Mouse (Mus musculus) embryonic facial prominence, embryonic 11.5 days (tissue): ENCODE data around the gene Fam71a. TPM values are rescaled to one million over a fixed set of nuclear protein-coding genes. Genes with fewer than 3 reads are reported as not detected.
"Not testable (repeated sequence)": the region's sequence is repeated elsewhere in the genome, so short reads cannot be mapped to it uniquely, and the experiment has no call there.

Experiments used
- ATAC-seq: fragments of 200-750 bp; cut with Nextera tagmentation; replicated peaks from 2 replicates; pipeline ENCODE4 v1.8.0; 2017; ENCODE audit warnings: low read depth; ENCODE audit not compliant: insufficient number of reproducible peaks, low FRiP score, low TSS enrichment
- DNase-seq: peaks from one replicate; pipeline ENCODE4 v3.0.0-alpha.2; 2015; ENCODE audit warnings: low spot score
- H3K27ac ChIP-seq: fragments of 300-500 bp; sonication (generic); replicated peaks from 2 replicates; pipeline ENCODE4 v1.5.1; 2014; ENCODE audit warnings: mild to moderate bottlenecking, low read depth, low read length, control low read depth
- H3K27me3 ChIP-seq: fragments of 300-500 bp; sonication (generic); 2 replicates; pipeline ENCODE4 v1.6.1; 2014; ENCODE audit warnings: mild to moderate bottlenecking, low read length, moderate library complexity, mixed read lengths; ENCODE audit not compliant: control insufficient read depth, insufficient read depth
- H3K36me3 ChIP-seq: fragments of 300-500 bp; sonication (generic); replicated peaks from 2 replicates; pipeline ENCODE4 v1.6.1; 2014; ENCODE audit warnings: low read depth, mild to moderate bottlenecking, low read length, moderate library complexity, mixed read lengths; ENCODE audit not compliant: control insufficient read depth, insufficient read depth
- H3K4me1 ChIP-seq: fragments of 300-500 bp; sonication (generic); 2 replicates; pipeline ENCODE4 v1.6.1; 2014; ENCODE audit warnings: low read length, mixed read lengths; ENCODE audit not compliant: control insufficient read depth, insufficient read depth
- H3K4me2 ChIP-seq: fragments of 300-500 bp; sonication (generic); 2 replicates; pipeline ENCODE4 v1.6.1; 2014; ENCODE audit warnings: low read depth, mild to moderate bottlenecking, control low read depth, low read length, moderate library complexity
- H3K4me3 ChIP-seq: fragments of 300-500 bp; sonication (generic); 2 replicates; pipeline ENCODE4 v1.5.1; 2014; ENCODE audit warnings: low read depth, low read length, control low read depth
- H3K9ac ChIP-seq: fragments of 300-500 bp; sonication (generic); replicated peaks from 2 replicates; pipeline ENCODE4 v1.6.1; 2014; ENCODE audit warnings: mild to moderate bottlenecking, control low read depth, low read length
- H3K9me3 ChIP-seq: fragments of 300-500 bp; sonication (generic); replicated peaks from 2 replicates; pipeline ENCODE4 v1.6.1; 2016; ENCODE audit warnings: mild to moderate bottlenecking, low read length, inconsistent platforms, mixed read lengths; ENCODE audit not compliant: control insufficient read depth
- WGBS: fragments of 180-500 bp; shearing (Covaris S2); extraction: QIAGEN DNeasy Blood & Tissue Kit; methylation state at CpG from one replicate; pipeline ENCODE4 v1.1.7; 2014; 5-methylcytosine and 5-hydroxymethylcytosine counted together
- polyA plus RNA-seq: library from polyadenylated mRNA; unstranded; fragments of >200 nt; fragmentation: Nextera tagmentation; extraction: Ambion mirVana; gene quantifications from 2 replicates; pipeline ENCODE4 v1.2.1, GENCODE M21; 2014

The Fam71a gene
- polyA plus RNA-seq, 1 experiment from 2014 or later: not detected

GRCm38 (mm10) chr1:191176887-191177286 lies 12.3 kb upstream of the Fam71a start:
- H3K27me3 ChIP-seq: no peaks in the 10 kb centered on the region
- H3K9ac ChIP-seq: no peak overlapping the region
- no peak overlapping the region for H3K4me2 ChIP-seq
- no peak overlapping the region for H3K4me3 ChIP-seq
- H3K27ac ChIP-seq: no peak overlapping the region
- DNase-seq (no peak), ATAC-seq (no peak)
- no peaks in the 10 kb centered on the region for H3K9me3 ChIP-seq
- WGBS: 70% methylated on average over 7 of the region's 7 CpGs
- H3K4me1 ChIP-seq: no peaks in the 10 kb centered on the region
- H3K36me3 ChIP-seq: no peaks in the 10 kb centered on the region

- no peaks in the 10 kb centered on the region for H3K4me1 ChIP-seq
- H3K4me2 ChIP-seq: no peak overlapping the region
- H3K27me3 ChIP-seq: no peaks in the 10 kb centered on the region
- H3K9me3 ChIP-seq: no peaks in the 10 kb centered on the region
- ATAC-seq (no peak), DNase-seq (peak; percentile 60)
- H3K4me3 ChIP-seq: no peak overlapping the region
- H3K27ac ChIP-seq: no peak overlapping the region
- no peak overlapping the region for H3K9ac ChIP-seq
- WGBS: 15% methylated on average over 6 of the region's 6 CpGs
- H3K36me3 ChIP-seq: no peaks in the 10 kb centered on the region
Measured at GRCm38 (mm10) chr1:191172487-191172886, 7.9 kb upstream of the Fam71a start.

GRCm38 (mm10) chr1:191170444-191170843 lies 5.8 kb upstream of the Fam71a start:
- no peaks in the 10 kb centered on the region for H3K27me3 ChIP-seq
- no peaks in the 10 kb centered on the region for H3K4me1 ChIP-seq
- ATAC-seq: no peak
- no peaks in the 10 kb centered on the region for H3K9me3 ChIP-seq
- no peak for DNase-seq
- 89% methylated on average over 2 of the region's 2 CpGs for WGBS
- no peak overlapping the region for H3K9ac ChIP-seq
- no peak overlapping the region for H3K4me2 ChIP-seq
- H3K4me3 ChIP-seq: no peak overlapping the region
- no peaks in the 10 kb centered on the region for H3K36me3 ChIP-seq
- H3K27ac ChIP-seq: no peak overlapping the region

- H3K27me3 ChIP-seq: no peaks in the 10 kb centered on the region
- H3K9ac ChIP-seq: no peak overlapping the region
- no peak overlapping the region for H3K4me2 ChIP-seq
- no peak for DNase-seq
- H3K27ac ChIP-seq: no peak overlapping the region
- no peak for ATAC-seq
- no peaks in the 10 kb centered on the region for H3K36me3 ChIP-seq
- no peaks in the 10 kb centered on the region for H3K9me3 ChIP-seq
- no peak overlapping the region for H3K4me3 ChIP-seq
- H3K4me1 ChIP-seq: no peaks in the 10 kb centered on the region
- WGBS: 76% methylated on average over 4 of the region's 4 CpGs
Measured at GRCm38 (mm10) chr1:191166189-191166588, 1.6 kb upstream of the Fam71a start.

- DNase-seq (no peak), ATAC-seq (no peak)
- no peak overlapping the region for H3K9ac ChIP-seq
- H3K4me1 ChIP-seq: no peaks in the 10 kb centered on the region
- no peaks in the 10 kb centered on the region for H3K36me3 ChIP-seq
- no peak overlapping the region for H3K4me2 ChIP-seq
- no peaks in the 10 kb centered on the region for H3K27me3 ChIP-seq
- no peak overlapping the region for H3K4me3 ChIP-seq
- H3K27ac ChIP-seq: no peak overlapping the region
- 41% methylated on average over 3 of the region's 3 CpGs for WGBS
- no peaks in the 10 kb centered on the region for H3K9me3 ChIP-seq
Measured at GRCm38 (mm10) chr1:191154314-191154713, 10.3 kb downstream of the Fam71a start.

GRCm38 (mm10) chr1:191153052-191153451 lies 11.6 kb downstream of the Fam71a start:
- H3K4me2 ChIP-seq: no peak overlapping the region
- H3K9me3 ChIP-seq: no peaks in the 10 kb centered on the region
- 15% methylated on average over 4 of the region's 4 CpGs for WGBS
- no peak overlapping the region for H3K4me3 ChIP-seq
- DNase-seq (peak; percentile 63), ATAC-seq (no peak)
- H3K9ac ChIP-seq: no peak overlapping the region
- no peak overlapping the region for H3K27ac ChIP-seq
- H3K4me1 ChIP-seq: no peaks in the 10 kb centered on the region
- no peaks in the 10 kb centered on the region for H3K36me3 ChIP-seq
- H3K27me3 ChIP-seq: no peaks in the 10 kb centered on the region

- DNase-seq (no peak), ATAC-seq (no peak)
- Histone ChIP-seq H3K4me2 (no peak overlapping the region), H3K36me3 (no peaks in the 10 kb centered on the region), H3K4me3 (no peak overlapping the region), H3K4me1 (no peaks in the 10 kb centered on the region), H3K27me3 (no peaks in the 10 kb centered on the region), H3K9ac (no peak overlapping the region), H3K27ac (no peak overlapping the region), H3K9me3 (no peaks in the 10 kb centered on the region)
- 83% methylated on average over 8 of the region's 8 CpGs for WGBS
Measured at GRCm38 (mm10) chr1:191150924-191151605, 13.6 kb downstream of the Fam71a start.

- not testable (repeated sequence) for H3K4me1 ChIP-seq, DNase-seq, H3K9ac ChIP-seq, H3K4me2 ChIP-seq, H3K27me3 ChIP-seq, H3K9me3 ChIP-seq, H3K4me3 ChIP-seq, ATAC-seq, H3K36me3 ChIP-seq, H3K27ac ChIP-seq
- WGBS: 84% methylated on average over 5 of the region's 5 CpGs
Measured at GRCm38 (mm10) chr1:191149489-191149888, 15.1 kb downstream of the Fam71a start.
